Mouse (Mus musculus) erythroblast, embryonic 14.5 days (primary cell): Measurements from ENCODE around the gene Rims1. TPM values are rescaled to one million over a fixed set of nuclear protein-coding genes. Genes with fewer than 3 reads are reported as not detected.

Experiments
- H3K27me3 ChIP-seq: 2 replicates; pipeline ENCODE4 v1.6.1; 2012; ENCODE audit warnings: inconsistent platforms; ENCODE audit not compliant: control insufficient read depth
- H3K36me3 ChIP-seq: 2 replicates; pipeline ENCODE4 v1.6.1; 2012; ENCODE audit warnings: mild to moderate bottlenecking, inconsistent platforms; ENCODE audit not compliant: control insufficient read depth
- H3K4me1 ChIP-seq: 2 replicates; pipeline ENCODE4 v1.6.1; 2012; ENCODE audit warnings: inconsistent platforms; ENCODE audit not compliant: control insufficient read depth
- H3K4me3 ChIP-seq: replicated peaks from 2 replicates; pipeline ENCODE3; 2012; ENCODE audit warnings: moderate library complexity, mild to moderate bottlenecking, inconsistent platforms
- H3K9me3 ChIP-seq: 2 replicates; pipeline ENCODE4 v1.6.1; 2012; ENCODE audit warnings: low read length, inconsistent platforms, mixed read lengths; ENCODE audit not compliant: control insufficient read depth
- GATA1 ChIP-seq: IDR thresholded peaks from 2 replicates; pipeline ENCODE4 v1.6.1; 2012; ENCODE audit warnings: low read length, inconsistent platforms, mixed read lengths
- TAL1 ChIP-seq: IDR thresholded peaks from 3 replicates; pipeline ENCODE4 v1.6.1; 2012; ENCODE audit warnings: low read length, inconsistent platforms, mixed read lengths
- polyA plus RNA-seq: library from polyadenylated mRNA; stranded (reverse); fragments of >175 nt; gene quantifications from 2 replicates; pipeline ENCODE4 v1.2.3, GENCODE M21; 2012

The Rims1 gene
- not detected in 2 replicates for polyA plus RNA-seq

DNA sequence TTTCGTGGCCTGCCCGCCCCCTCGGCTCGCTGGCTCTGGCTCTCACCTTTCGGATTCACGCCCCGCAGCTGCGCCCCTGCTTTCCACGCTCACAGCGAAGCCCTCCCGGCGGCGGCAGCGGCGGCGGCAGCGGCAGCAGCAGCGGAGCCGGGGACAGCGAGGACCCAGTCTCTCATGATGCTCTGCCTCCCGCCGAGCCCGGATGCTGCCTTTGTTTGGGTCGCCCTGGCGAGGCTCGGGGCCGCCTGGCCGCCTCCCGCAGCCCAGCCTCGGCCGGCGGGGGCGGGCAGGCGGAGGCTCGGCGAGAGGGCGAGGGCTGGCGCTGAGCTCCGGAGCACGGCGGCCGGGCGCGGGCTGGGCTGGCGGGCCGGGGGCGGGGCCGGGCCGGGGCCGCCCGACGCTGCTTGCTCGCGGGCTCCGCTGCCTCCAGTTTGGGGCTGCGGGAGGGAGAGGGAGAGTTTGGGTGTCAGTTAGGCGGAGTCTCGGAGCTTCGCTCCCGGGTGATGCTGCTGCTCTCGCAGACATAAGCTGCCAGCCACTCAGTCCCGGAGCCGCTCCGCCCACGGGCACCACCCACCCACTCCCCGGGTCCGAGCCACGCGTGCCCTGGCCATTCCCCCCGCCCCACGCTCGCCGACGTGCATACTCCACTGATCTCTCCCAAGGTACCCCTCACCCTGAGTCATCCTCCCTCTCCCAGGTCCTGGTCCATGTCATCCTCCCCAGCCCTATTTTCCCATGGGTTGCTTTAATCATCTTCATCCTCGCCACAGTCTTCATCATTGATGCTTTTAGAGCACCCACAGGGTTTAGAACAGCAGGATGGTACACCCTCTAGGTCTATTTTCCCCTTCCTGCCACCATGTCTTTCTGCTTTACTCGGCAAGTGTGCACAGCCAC is at the start of gene Rims1:
Rims1 (minus strand) TSS at position 269 of the 900 bp plus-strand sequence.
- H3K4me3 ChIP-seq, result no peak within 1 kb of the TSS
- H3K9me3 ChIP-seq, result no peaks in the 10 kb centered on the region
- no peaks in the 10 kb centered on the region for H3K4me1 ChIP-seq
- no peak for TF ChIP-seq TAL1
- no peak for TF ChIP-seq GATA1
- H3K27me3 ChIP-seq, result peaks cover 27% of the 10 kb centered on the region
- no peaks in the 10 kb centered on the region for H3K36me3 ChIP-seq

DNA sequence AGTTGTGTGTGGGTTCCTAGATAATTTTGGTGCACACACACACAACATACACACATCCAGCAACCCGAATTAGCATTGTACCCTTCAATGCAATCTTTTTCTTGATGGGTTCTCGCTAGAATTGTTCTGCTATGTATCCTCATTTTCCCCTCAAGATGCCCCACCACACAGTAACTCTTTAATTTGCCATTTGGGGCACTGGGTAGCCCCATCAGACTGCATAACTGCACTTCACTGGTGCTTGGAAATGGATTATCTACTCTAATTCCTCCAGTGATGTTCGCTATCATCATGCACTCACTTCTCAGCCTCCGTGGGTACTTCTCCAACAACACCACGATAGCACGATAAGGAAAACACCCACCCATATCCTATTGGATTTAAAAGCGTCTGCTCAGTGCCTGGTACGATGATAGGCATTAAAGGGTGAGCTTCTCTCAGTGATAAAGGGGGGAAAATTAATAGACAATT is 867 bp upstream of the Rims1 start:
- TF ChIP-seq TAL1 (no peak), GATA1 (no peak)
- Histone ChIP-seq H3K4me3 (no peak overlapping the region), H3K27me3 (peaks cover 27% of the 10 kb centered on the region), H3K4me1 (no peaks in the 10 kb centered on the region), H3K9me3 (no peaks in the 10 kb centered on the region), H3K36me3 (no peaks in the 10 kb centered on the region)

DNA sequence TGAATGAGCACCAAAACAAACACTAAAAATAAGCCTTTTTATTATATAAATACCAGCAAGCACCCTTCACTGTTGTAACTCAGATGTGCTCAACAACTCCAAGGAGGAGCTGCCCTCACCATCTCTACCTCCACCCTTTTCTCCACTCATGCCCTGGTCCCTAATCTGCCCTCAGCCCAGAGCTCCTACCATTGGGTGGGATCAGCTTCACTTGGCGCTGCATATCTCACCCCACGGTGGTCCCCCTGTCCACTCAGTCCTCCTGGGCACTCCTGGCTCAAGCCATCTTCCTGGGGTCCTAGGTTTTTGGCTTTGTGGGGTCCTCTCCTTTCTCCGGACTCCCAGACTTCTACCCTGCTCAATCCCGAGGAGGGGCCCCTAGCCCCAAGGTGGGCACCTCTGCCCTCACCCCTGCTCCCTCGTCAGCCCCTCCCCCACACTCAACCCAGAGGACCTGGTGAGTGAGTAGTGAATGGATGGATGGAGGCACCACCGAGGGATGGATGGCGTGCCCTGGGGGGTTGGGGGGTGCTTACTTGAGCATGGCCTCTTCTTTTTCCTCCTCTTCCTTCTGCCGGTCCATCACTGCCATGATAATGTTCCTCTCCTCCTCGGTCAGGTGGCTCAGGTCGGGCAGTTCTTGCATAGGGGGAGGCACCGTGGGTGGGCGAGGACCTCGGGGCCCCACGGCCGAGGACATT is 619 bp downstream of the Rims1 start:
- Histone ChIP-seq H3K27me3 (peaks cover 27% of the 10 kb centered on the region), H3K4me3 (no peak overlapping the region), H3K36me3 (no peaks in the 10 kb centered on the region)

DNA sequence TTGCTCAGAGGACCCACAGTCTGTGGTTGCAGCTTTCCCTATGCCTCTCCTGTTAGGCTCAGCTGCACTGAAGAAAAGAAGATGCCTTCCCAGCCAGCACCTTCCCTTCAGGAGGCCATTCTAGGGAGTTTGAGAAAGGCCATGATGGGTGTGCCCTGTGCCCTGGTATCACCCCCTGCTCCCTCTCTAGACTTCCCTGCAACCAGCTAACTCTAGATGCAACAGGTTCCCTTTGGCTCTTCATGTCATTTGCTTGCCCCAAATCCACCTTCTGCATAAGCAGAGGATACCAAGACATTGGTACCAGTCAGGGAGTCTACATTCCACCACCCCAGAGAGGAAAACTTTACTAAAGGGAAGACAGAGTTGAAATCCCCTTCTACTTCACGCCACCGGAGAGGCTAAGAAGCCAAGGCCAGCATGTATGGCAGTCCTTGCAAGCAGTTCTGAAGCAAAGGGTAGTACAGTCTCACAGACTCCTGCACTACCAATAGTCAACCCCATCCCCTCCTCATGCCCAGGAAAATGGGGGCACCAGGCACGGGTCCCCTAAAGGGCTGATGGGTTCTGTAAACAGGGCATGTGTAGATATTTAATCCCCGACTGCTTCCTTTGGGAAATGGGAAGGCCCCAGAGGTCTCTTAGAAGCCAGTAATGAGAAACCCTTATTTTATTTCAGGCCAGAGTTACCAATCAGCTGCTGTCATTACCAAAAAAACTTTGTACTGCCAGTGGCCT is 1.5 kb downstream of the Rims1 start:
- TF ChIP-seq GATA1 (no peak), TAL1 (no peak)
- H3K4me3 ChIP-seq, result no peak overlapping the region
- peaks cover 27% of the 10 kb centered on the region for H3K27me3 ChIP-seq
- no peaks in the 10 kb centered on the region for H3K4me1 ChIP-seq
- H3K36me3 ChIP-seq, result no peaks in the 10 kb centered on the region
- H3K9me3 ChIP-seq, result no peaks in the 10 kb centered on the region

More for the DNA sequence above, 619 bp downstream of the Rims1 start:
- Histone ChIP-seq H3K9me3 (no peaks in the 10 kb centered on the region), H3K4me1 (no peaks in the 10 kb centered on the region)
- TF ChIP-seq GATA1 (no peak), TAL1 (no peak)

- Histone ChIP-seq H3K4me1 (no peaks in the 10 kb centered on the region), H3K4me3 (no peak overlapping the region), H3K9me3 (no peaks in the 10 kb centered on the region), H3K27me3 (peaks cover 27% of the 10 kb centered on the region), H3K36me3 (no peaks in the 10 kb centered on the region)
- TF ChIP-seq GATA1 (no peak), TAL1 (no peak)
Measured at GRCm38 (mm10) chr1:22803471-22803870, 2.3 kb downstream of the Rims1 start.

DNA sequence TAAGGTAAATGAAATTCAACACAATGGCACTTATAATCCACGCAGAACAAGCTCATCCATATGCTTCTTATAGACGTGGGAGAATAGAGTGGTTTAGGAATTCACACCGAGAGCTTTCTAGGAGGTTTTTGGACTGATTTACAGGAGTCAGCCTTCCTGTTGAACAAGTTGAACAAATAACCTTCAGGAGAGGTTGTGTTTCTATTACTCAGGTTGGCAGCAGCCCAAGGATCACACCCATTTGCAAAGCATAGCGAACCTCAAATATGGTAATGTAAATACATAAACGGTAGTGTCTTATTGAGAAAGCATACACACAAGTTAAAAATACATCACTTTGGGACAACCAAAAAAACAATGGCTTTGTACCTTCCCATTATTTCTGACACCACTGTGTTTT is 5.5 kb downstream of the Rims1 start:
- Histone ChIP-seq H3K36me3 (no peaks in the 10 kb centered on the region), H3K4me1 (no peaks in the 10 kb centered on the region), H3K27me3 (peaks cover 11% of the 10 kb centered on the region), H3K4me3 (no peak overlapping the region), H3K9me3 (no peaks in the 10 kb centered on the region)
- TF ChIP-seq TAL1, result no peak
- TF ChIP-seq GATA1, result no peak

DNA sequence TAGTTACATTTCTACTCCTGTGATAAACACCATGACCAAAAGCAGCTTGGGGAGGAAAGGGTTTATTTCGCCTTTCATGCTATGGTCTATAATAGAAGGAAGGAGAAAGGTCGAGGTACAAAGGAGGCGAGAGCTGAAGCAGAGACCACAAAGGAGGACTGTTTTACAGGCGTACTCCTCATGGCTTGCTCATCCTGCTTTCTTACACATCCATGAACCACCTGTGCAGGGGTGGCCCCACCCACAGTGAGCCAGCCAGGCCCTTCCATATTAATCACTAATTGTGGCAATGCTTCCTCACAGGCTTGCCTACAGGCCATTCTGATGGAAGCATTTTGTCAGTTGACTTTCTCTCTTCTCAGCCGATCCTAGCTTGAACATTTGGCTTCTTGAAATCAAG is 8.7 kb downstream of the Rims1 start:
- TF ChIP-seq TAL1 (no peak), GATA1 (no peak)
- H3K4me3 ChIP-seq, result no peak overlapping the region
- no peaks in the 10 kb centered on the region for H3K36me3 ChIP-seq
- H3K4me1 ChIP-seq, result no peaks in the 10 kb centered on the region
- no peaks in the 10 kb centered on the region for H3K27me3 ChIP-seq
- no peaks in the 10 kb centered on the region for H3K9me3 ChIP-seq

DNA sequence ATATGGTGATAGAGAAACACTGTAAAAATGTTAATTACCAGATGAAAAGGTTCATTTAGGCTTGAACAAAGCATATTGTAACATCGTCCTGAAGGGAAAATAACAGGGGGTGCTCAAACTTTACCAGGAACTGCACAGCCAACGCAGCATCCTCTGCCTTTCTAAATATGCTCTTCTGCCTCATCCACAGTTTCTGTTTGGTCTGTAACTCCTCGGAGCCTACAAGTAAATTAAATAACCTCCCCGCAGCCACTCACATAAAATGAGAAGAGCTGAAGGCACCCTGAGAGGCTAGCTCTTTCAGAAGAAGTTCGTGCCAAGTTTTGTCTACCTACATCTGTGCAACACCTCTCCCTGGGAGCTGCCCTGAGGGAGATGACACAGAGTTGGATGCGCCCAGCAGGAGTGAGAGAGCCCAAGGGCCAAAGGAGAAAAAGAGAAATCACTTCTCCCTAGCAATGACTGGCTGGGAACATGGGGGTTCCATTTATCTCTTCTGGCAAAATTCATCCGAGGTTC is 16.3 kb downstream of the Rims1 start:
- no peaks in the 10 kb centered on the region for H3K27me3 ChIP-seq

More for the DNA sequence above, 16.3 kb downstream of the Rims1 start:
- H3K36me3 ChIP-seq, result no peaks in the 10 kb centered on the region
- TF ChIP-seq GATA1, result no peak
- no peak for TF ChIP-seq TAL1
- no peak overlapping the region for H3K4me3 ChIP-seq
- H3K9me3 ChIP-seq, result no peaks in the 10 kb centered on the region
- H3K4me1 ChIP-seq, result no peaks in the 10 kb centered on the region
